Mouse (Mus musculus) megakaryocyte, embryonic 14.5 days (primary cell): Measurements from ENCODE around the gene Caskin2. TPM values are rescaled to one million over a fixed set of nuclear protein-coding genes. Genes with fewer than 3 reads are reported as not detected.
"Not testable (repeated sequence)": the region's sequence is repeated elsewhere in the genome, so short reads cannot be mapped to it uniquely, and the experiment has no call there.

ENCODE experiments used
- H3K27me3 ChIP-seq: replicated peaks from 2 replicates; pipeline ENCODE3; 2012; ENCODE audit warnings: inconsistent platforms
- H3K36me3 ChIP-seq: replicated peaks from 2 replicates; pipeline ENCODE3; 2012; ENCODE audit warnings: low read length, inconsistent platforms, mixed read lengths
- H3K4me1 ChIP-seq: 2 replicates; pipeline ENCODE4 v1.6.1; 2012; ENCODE audit warnings: inconsistent platforms
- H3K4me3 ChIP-seq: replicated peaks from 2 replicates; pipeline ENCODE3; 2012; ENCODE audit warnings: moderate library complexity, mild to moderate bottlenecking, inconsistent platforms
- H3K9me3 ChIP-seq: 2 replicates; pipeline ENCODE4 v1.6.1; 2012; ENCODE audit warnings: inconsistent platforms
- FLI1 ChIP-seq: IDR thresholded peaks from 2 replicates; pipeline ENCODE4 v1.6.1; 2012; ENCODE audit warnings: low read length, inconsistent platforms, mixed read lengths
- GATA1 ChIP-seq: IDR thresholded peaks from 3 replicates; pipeline ENCODE4 v1.6.1; 2012; ENCODE audit warnings: mixed read lengths, low read length, inconsistent platforms, borderline replicate concordance
- polyA plus RNA-seq: library from polyadenylated mRNA; stranded (reverse); fragments of >175 nt; gene quantifications from 2 replicates; pipeline ENCODE4 v1.2.3, GENCODE M21; 2012; ENCODE audit warnings: low replicate concordance; ENCODE audit not compliant: insufficient read depth

Gene Caskin2
- polyA plus RNA-seq, 1 experiment: 3.0 TPM

- peaks cover 57% of the 10 kb centered on the region for H3K4me1 ChIP-seq
These were observed 47.0 kb downstream of the Caskin2 start for GRCm38 (mm10) chr11:115766356-115766943.

GRCm38 (mm10) chr11:115765607-115766141 is 47.8 kb downstream of the Caskin2 start:
- peaks cover 6% of the 10 kb centered on the region for H3K36me3 ChIP-seq
- H3K4me3 ChIP-seq: peak overlapping the region; percentile 95
- peaks cover 52% of the 10 kb centered on the region for H3K4me1 ChIP-seq
- TF ChIP-seq GATA1: no peak
- TF ChIP-seq FLI1: no peak
- no peaks in the 10 kb centered on the region for H3K27me3 ChIP-seq
- no peaks in the 10 kb centered on the region for H3K9me3 ChIP-seq

More at GRCm38 (mm10) chr11:115766356-115766943, 47.0 kb downstream of the Caskin2 start:
- peaks cover 6% of the 10 kb centered on the region for H3K36me3 ChIP-seq
- no peaks in the 10 kb centered on the region for H3K27me3 ChIP-seq
- TF ChIP-seq GATA1 (no peak), FLI1 (no peak)
- H3K9me3 ChIP-seq: no peaks in the 10 kb centered on the region
- H3K4me3 ChIP-seq: peak overlapping the region; percentile 95

- H3K4me1 ChIP-seq: peaks cover 47% of the 10 kb centered on the region
- H3K36me3 ChIP-seq: peaks cover 4% of the 10 kb centered on the region
- no peaks in the 10 kb centered on the region for H3K9me3 ChIP-seq
- TF ChIP-seq FLI1 (no peak), GATA1 (no peak)
- no peaks in the 10 kb centered on the region for H3K27me3 ChIP-seq
- H3K4me3 ChIP-seq: peak within 1 kb of the TSS; percentile 95
These were observed 48.3 kb downstream of the Caskin2 start, which contains the start of gene Tmem94 for GRCm38 (mm10) chr11:115765103-115765606. Tmem94 (plus strand) TSS chr11:115765433.

- Histone ChIP-seq H3K4me1 (peaks cover 43% of the 10 kb centered on the region), H3K36me3 (no peaks in the 10 kb centered on the region), H3K4me3 (peak overlapping the region; percentile 95), H3K27me3 (no peaks in the 10 kb centered on the region), H3K9me3 (no peaks in the 10 kb centered on the region)
- TF ChIP-seq FLI1 (no peak), GATA1 (no peak)
These were observed 48.7 kb downstream of the Caskin2 start for GRCm38 (mm10) chr11:115764698-115765097.

GRCm38 (mm10) chr11:115762176-115762575 is 51.3 kb downstream of the Caskin2 start:
- H3K4me3 ChIP-seq, H3K9me3 ChIP-seq, H3K27me3 ChIP-seq, H3K36me3 ChIP-seq: not testable (repeated sequence)
- peaks cover 22% of the 10 kb centered on the region for H3K4me1 ChIP-seq

- TF ChIP-seq FLI1: no peak
- TF ChIP-seq GATA1: no peak
These were observed 60.0 kb downstream of the Caskin2 start for GRCm38 (mm10) chr11:115753485-115753884.

GRCm38 (mm10) chr11:115752653-115753052 is 60.8 kb downstream of the Caskin2 start:
- Histone ChIP-seq H3K4me1 (peaks cover 11% of the 10 kb centered on the region), H3K36me3 (no peaks in the 10 kb centered on the region), H3K9me3 (no peaks in the 10 kb centered on the region), H3K27me3 (peaks cover 10% of the 10 kb centered on the region), H3K4me3 (no peak overlapping the region)
- TF ChIP-seq FLI1 (no peak), GATA1 (no peak)

More at GRCm38 (mm10) chr11:115753485-115753884, 60.0 kb downstream of the Caskin2 start:
- Histone ChIP-seq H3K36me3 (no peaks in the 10 kb centered on the region), H3K4me1 (peaks cover 4% of the 10 kb centered on the region), H3K27me3 (peaks cover 4% of the 10 kb centered on the region), H3K4me3 (no peak overlapping the region), H3K9me3 (no peaks in the 10 kb centered on the region)

- H3K36me3 ChIP-seq: no peaks in the 10 kb centered on the region
- H3K27me3 ChIP-seq: peaks cover 12% of the 10 kb centered on the region
- no peaks in the 10 kb centered on the region for H3K9me3 ChIP-seq
- TF ChIP-seq GATA1 (no peak), FLI1 (no peak)
- H3K4me3 ChIP-seq: no peak overlapping the region
- peaks cover 20% of the 10 kb centered on the region for H3K4me1 ChIP-seq
These were observed 61.7 kb downstream of the Caskin2 start for GRCm38 (mm10) chr11:115751725-115752124.

GRCm38 (mm10) chr11:115749834-115750233 is 63.6 kb downstream of the Caskin2 start:
- peaks cover 4% of the 10 kb centered on the region; the same call in 1 of the 2 replicates for H3K9me3 ChIP-seq
- H3K4me1 ChIP-seq: peaks cover 29% of the 10 kb centered on the region
- H3K4me3 ChIP-seq: no peak overlapping the region
- no peak for TF ChIP-seq GATA1
- no peak for TF ChIP-seq FLI1
- H3K27me3 ChIP-seq: peaks cover 15% of the 10 kb centered on the region
- no peaks in the 10 kb centered on the region for H3K36me3 ChIP-seq

Other genes starting within 250 kb of the Caskin2 start
- gene Nup85, start 249.2 kb downstream of the Caskin2 start, polyA plus RNA-seq: 6.6 and 12.0 TPM in 2 replicates
- gene Mrps7, start 209.7 kb downstream of the Caskin2 start, polyA plus RNA-seq: 13.8 and 37.9 TPM in 2 replicates
- 44.0 and 58.2 TPM in 2 replicates for gene Gga3, start 209.6 kb downstream of the Caskin2 start, polyA plus RNA-seq
- 9.6 and 15.5 TPM in 2 replicates for gene Mif4gd, start 200.7 kb downstream of the Caskin2 start, polyA plus RNA-seq
- gene Slc25a19, start 185.3 kb downstream of the Caskin2 start, polyA plus RNA-seq: 10.5 and 20.5 TPM in 2 replicates
- gene Grb2, start 105.0 kb downstream of the Caskin2 start, polyA plus RNA-seq: 30.1 and 77.5 TPM in 2 replicates
- 22.7 and 34.8 TPM in 2 replicates for gene Tmem94, start 48.2 kb downstream of the Caskin2 start, polyA plus RNA-seq
- 21.0 and 35.3 TPM in 2 replicates for gene Tsen54, start 1.1 kb upstream of the Caskin2 start, polyA plus RNA-seq
- 6.1 and 12.4 TPM in 2 replicates for gene Llgl2, start 10.4 kb upstream of the Caskin2 start, polyA plus RNA-seq
- gene Myo15b, start 44.8 kb upstream of the Caskin2 start, polyA plus RNA-seq: 0.48 TPM in 1 of 2 replicates, not detected in the other
- 6.7 and 13.1 TPM in 2 replicates for gene Smim5, start 86.3 kb upstream of the Caskin2 start, polyA plus RNA-seq
- gene Smim6, start 98.4 kb upstream of the Caskin2 start, polyA plus RNA-seq: not detected in 2 replicates
- 13.5 and 14.4 TPM in 2 replicates for gene Sap30bp, start 119.6 kb upstream of the Caskin2 start, polyA plus RNA-seq
- gene Recql5, start 119.8 kb upstream of the Caskin2 start, polyA plus RNA-seq: 9.5 and 10.4 TPM in 2 replicates
- 5.6 and 6.9 TPM in 2 replicates for gene Itgb4, start 161.1 kb upstream of the Caskin2 start, polyA plus RNA-seq
- gene Galk1, start 199.1 kb upstream of the Caskin2 start, polyA plus RNA-seq: 197 and 238 TPM in 2 replicates
- 819 and 908 TPM in 2 replicates for gene H3f3b, start 214.3 kb upstream of the Caskin2 start, polyA plus RNA-seq
- gene Unk, start 216.7 kb upstream of the Caskin2 start, polyA plus RNA-seq: 18.8 and 53.4 TPM in 2 replicates